Mouse (Mus musculus) hindbrain, embryonic 10.5 days (tissue): ENCODE measurements around the gene Ndufs7. TPM values are rescaled to one million over a fixed set of nuclear protein-coding genes. Genes with fewer than 3 reads are reported as not detected.

Source experiments
- DNase-seq: peaks from one replicate; pipeline ENCODE4 v3.0.0-alpha.2; 2017; ENCODE audit warnings: low spot score
- H3K27ac ChIP-seq: fragments of 300-500 bp; sonication (generic); 2 replicates; pipeline ENCODE4 v1.5.1; 2016; ENCODE audit warnings: mild to moderate bottlenecking, moderate library complexity
- H3K27me3 ChIP-seq: fragments of 300-500 bp; sonication (generic); 2 replicates; pipeline ENCODE4 v1.6.1; 2016; ENCODE audit warnings: mild to moderate bottlenecking; ENCODE audit not compliant: poor library complexity, insufficient read depth, severe bottlenecking
- H3K36me3 ChIP-seq: fragments of 300-500 bp; sonication (generic); 2 replicates; pipeline ENCODE4 v1.6.1; 2016; ENCODE audit warnings: mild to moderate bottlenecking, moderate library complexity
- H3K4me1 ChIP-seq: fragments of 300-500 bp; sonication (generic); replicated peaks from 2 replicates; pipeline ENCODE4 v1.6.1; 2016; ENCODE audit warnings: mild to moderate bottlenecking
- H3K4me3 ChIP-seq: fragments of 300-500 bp; sonication (generic); 2 replicates; pipeline ENCODE4 v1.5.1; 2016; ENCODE audit warnings: mild to moderate bottlenecking, moderate library complexity
- H3K9me3 ChIP-seq: fragments of 300-500 bp; sonication (generic); 2 replicates; pipeline ENCODE4 v1.6.1; 2016; ENCODE audit warnings: mild to moderate bottlenecking, moderate library complexity
- WGBS: fragments of 180-500 bp; shearing (Covaris S2); methylation state at CpG from one replicate; pipeline ENCODE4 v1.1.7; 2016; 5-methylcytosine and 5-hydroxymethylcytosine counted together
- polyA plus RNA-seq: library from polyadenylated mRNA; unstranded; fragments of >200 nt; fragmentation: Nextera tagmentation; extraction: Ambion mirVana; gene quantifications from 2 replicates; pipeline ENCODE4 v1.2.1, GENCODE M21; 2016

The Ndufs7 gene
- polyA plus RNA-seq, 1 experiment from 2014 or later = 313 TPM

DNA sequence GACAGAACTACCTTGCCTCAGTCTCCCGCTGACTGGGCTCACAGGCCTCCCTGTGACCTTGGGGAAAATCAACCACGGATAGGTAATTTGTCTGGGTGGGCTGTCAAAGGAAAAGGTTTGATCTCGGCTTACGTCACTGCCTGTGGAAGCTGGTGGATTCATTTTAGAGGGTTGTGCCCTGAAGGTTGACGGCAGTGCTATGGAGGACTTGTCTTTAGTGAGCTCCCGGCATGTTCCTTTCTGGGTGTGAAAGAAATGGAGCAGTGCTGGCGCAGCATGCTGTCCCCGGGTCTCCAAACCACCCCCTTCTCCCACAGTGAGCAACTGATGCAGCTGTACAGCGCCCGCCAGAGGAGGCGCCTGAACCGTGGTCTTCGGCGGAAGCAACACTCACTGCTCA is 44.4 kb downstream of the Ndufs7 start:
- Histone ChIP-seq H3K4me1 (peaks cover 59% of the 10 kb centered on the region), H3K4me3 (peak overlapping the region; percentile 88), H3K27ac (peak overlapping the region; percentile 99), H3K36me3 (peaks cover 35% of the 10 kb centered on the region), H3K9me3 (no peaks in the 10 kb centered on the region), H3K27me3 (peaks cover 18% of the 10 kb centered on the region)
- 34% methylated on average over 14 of the region's 14 CpGs for WGBS
- DNase-seq = no peak

- DNase-seq = no peak
- Histone ChIP-seq H3K4me1 (peaks cover 69% of the 10 kb centered on the region), H3K27me3 (peaks cover 28% of the 10 kb centered on the region), H3K4me3 (peak overlapping the region; percentile 88), H3K36me3 (peaks cover 25% of the 10 kb centered on the region), H3K27ac (no peak overlapping the region; the same call in 1 of the 2 replicates), H3K9me3 (no peaks in the 10 kb centered on the region)
- WGBS = 76% methylated on average over 4 of the region's 4 CpGs
Measured at GRCm38 (mm10) chr10:80294311-80294710, 45.4 kb downstream of the Ndufs7 start.

GRCm38 (mm10) chr10:80294788-80295303 is 45.9 kb downstream of the Ndufs7 start:
- peaks cover 21% of the 10 kb centered on the region for H3K36me3 ChIP-seq
- peak overlapping the region; percentile 35 for H3K27ac ChIP-seq
- H3K9me3 ChIP-seq = no peaks in the 10 kb centered on the region
- peaks cover 74% of the 10 kb centered on the region for H3K4me1 ChIP-seq
- 47% methylated on average over 7 of the region's 7 CpGs for whole genome bisulfite sequencing
- H3K27me3 ChIP-seq = peaks cover 34% of the 10 kb centered on the region
- DNase-seq = no peak
- peak overlapping the region; percentile 88; the same call in 1 of the 2 replicates for H3K4me3 ChIP-seq

- H3K9me3 ChIP-seq = no peaks in the 10 kb centered on the region
- peaks cover 84% of the 10 kb centered on the region for H3K4me1 ChIP-seq
- H3K36me3 ChIP-seq = peaks cover 21% of the 10 kb centered on the region
- DNase-seq = peak; percentile 87
- H3K27me3 ChIP-seq = peaks cover 43% of the 10 kb centered on the region
- H3K4me3 ChIP-seq = peak within 1 kb of the TSS; percentile 88
- 1% methylated on average over 26 of the region's 26 CpGs for whole genome bisulfite sequencing
- peak within 1 kb of the TSS; percentile 96 for H3K27ac ChIP-seq
Measured at GRCm38 (mm10) chr10:80295618-80296425, 46.9 kb downstream of the Ndufs7 start, which contains the start of gene Apc2. Gene Apc2 (plus strand): TSS chr10:80295977.

DNA sequence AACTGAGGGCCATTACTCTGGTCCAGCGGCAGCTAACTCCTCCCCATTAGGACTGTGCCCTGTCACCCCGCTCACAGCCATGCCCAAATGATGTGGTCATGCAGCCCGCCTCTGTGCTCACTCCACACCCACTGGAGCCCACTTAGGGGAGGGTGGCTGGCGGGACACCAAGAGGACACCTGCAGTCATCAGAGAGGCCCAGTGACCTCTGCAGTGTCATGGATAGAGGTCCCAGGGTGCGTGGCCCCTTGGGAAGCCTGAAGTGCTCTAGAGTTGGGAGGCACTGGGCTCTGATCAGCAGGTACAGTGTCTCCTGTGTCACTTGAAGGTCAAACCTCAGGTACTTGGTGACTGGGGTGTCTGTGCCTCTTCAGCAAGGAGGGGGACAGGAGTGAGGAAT is 47.9 kb downstream of the Ndufs7 start:
- WGBS = 82% methylated on average over 5 of the region's 5 CpGs
- Histone ChIP-seq H3K27ac (peak overlapping the region; percentile 96), H3K9me3 (no peaks in the 10 kb centered on the region), H3K4me3 (peak overlapping the region; percentile 88), H3K36me3 (peaks cover 21% of the 10 kb centered on the region), H3K4me1 (peaks cover 92% of the 10 kb centered on the region), H3K27me3 (peaks cover 53% of the 10 kb centered on the region)
- DNase-seq = no peak

DNA sequence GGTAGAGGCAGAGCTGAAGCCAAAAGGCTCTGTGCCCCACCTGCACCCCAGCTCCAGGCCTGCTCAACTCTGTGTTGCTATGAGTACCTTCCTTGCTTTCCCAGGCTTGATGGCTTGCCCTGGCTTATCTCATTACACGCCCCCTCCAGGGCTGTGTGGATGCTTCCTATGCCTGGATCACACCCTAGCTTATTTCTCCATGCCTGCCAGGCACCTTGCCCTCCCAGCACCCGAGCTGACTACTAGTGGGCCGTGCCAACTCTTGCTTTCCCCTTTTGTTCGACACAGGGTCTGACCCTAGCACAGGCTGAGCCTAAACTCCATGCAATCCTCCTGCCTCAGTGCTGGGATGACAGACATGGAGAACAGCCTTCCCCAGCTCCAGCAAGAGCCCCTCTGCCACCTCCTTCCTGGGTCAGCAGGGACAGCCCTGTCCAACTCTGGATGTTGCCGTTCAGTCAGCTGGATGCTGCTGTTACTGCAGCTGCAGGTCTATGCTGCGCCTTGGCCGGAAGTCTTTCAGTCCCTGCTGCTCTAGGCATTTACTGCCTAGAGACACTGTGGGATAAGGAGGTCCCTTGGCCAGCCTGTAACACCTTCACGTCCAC is 48.7 kb downstream of the Ndufs7 start:
- H3K27me3 ChIP-seq = peaks cover 61% of the 10 kb centered on the region
- 74% methylated on average over 8 of the region's 8 CpGs for WGBS

DNA sequence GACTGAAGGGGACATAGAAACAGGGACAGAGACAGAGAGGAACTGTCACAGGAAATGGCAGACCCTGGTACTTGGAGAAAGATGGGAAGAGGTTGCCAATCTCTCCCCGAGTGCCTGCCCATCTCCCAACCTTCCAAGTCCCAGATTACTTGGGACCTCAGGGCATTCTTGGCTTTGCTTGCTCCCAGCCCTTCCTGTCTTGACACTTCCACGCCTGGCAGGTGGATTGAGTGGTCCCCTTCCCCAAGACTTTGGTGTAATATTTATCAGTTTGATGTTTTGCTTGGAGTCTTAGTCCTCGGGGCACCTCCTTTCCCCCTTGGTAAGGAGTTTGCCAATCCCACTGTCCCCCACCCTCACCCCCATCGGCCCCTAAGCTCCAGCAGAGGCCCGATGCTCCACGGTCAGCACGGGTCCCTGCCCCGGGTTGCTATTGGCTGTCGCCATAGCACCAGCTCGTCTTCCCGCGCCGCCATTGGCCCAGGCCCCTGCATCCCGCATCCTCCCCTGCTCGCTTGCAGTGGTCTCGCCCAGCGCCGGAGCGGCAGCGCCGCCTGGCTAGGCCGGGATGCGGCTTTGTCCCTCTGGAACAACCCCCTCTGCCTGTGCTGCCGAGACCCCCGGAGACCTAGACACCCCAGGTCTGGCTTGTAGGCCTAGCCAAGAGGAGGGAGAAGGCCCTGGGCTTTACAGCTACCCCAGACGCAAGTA is 49.8 kb downstream of the Ndufs7 start:
- peak overlapping the region; percentile 96 for H3K27ac ChIP-seq
- WGBS = 4% methylated on average over 26 of the region's 26 CpGs
- H3K36me3 ChIP-seq = peaks cover 30% of the 10 kb centered on the region
- H3K9me3 ChIP-seq = no peaks in the 10 kb centered on the region
- peak; percentile 93 for DNase-seq
- peak overlapping the region; percentile 68 for H3K4me3 ChIP-seq
- peaks cover 93% of the 10 kb centered on the region for H3K4me1 ChIP-seq
- H3K27me3 ChIP-seq = peaks cover 66% of the 10 kb centered on the region

More for the DNA sequence above, 48.7 kb downstream of the Ndufs7 start:
- H3K27ac ChIP-seq = peak overlapping the region; percentile 96
- H3K4me3 ChIP-seq = peak overlapping the region; percentile 88; the same call in 1 of the 2 replicates
- H3K9me3 ChIP-seq = no peaks in the 10 kb centered on the region
- peaks cover 28% of the 10 kb centered on the region for H3K36me3 ChIP-seq
- peaks cover 96% of the 10 kb centered on the region for H3K4me1 ChIP-seq
- DNase-seq = no peak

DNA sequence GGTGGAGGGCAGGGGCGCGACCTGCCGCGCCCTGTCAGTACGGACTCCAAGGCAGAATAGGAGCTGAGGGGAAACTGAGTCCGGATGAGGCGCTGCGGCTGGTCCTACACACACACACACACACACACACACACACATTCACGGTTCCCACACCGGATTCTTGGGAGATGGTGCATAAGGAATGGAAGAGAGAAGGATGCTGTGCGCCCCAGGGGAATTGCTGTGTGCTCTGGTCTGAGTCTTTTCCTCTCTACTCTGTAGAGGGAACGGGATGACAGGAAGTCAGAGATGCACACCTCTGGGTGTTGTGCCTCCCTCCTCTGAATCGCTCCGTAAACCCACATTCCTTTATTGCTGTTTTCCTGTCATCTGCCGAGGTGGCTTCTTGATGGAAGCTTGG is 50.4 kb downstream of the Ndufs7 start:
- H3K27me3 ChIP-seq = peaks cover 71% of the 10 kb centered on the region
- no peaks in the 10 kb centered on the region for H3K9me3 ChIP-seq
- H3K4me1 ChIP-seq = peaks cover 88% of the 10 kb centered on the region
- no peak for DNase-seq
- WGBS = 6% methylated on average over 15 of the region's 15 CpGs
- peak overlapping the region; percentile 96 for H3K27ac ChIP-seq
- H3K36me3 ChIP-seq = peaks cover 28% of the 10 kb centered on the region
- peak overlapping the region; percentile 68 for H3K4me3 ChIP-seq

GRCm38 (mm10) chr10:80299824-80300223 is 50.9 kb downstream of the Ndufs7 start:
- Histone ChIP-seq H3K27me3 (peaks cover 76% of the 10 kb centered on the region), H3K27ac (peak overlapping the region; percentile 96), H3K4me1 (peaks cover 87% of the 10 kb centered on the region), H3K9me3 (no peaks in the 10 kb centered on the region), H3K36me3 (peaks cover 28% of the 10 kb centered on the region), H3K4me3 (peak overlapping the region; percentile 68)
- WGBS = 44% methylated on average over 10 of the region's 10 CpGs
- DNase-seq = no peak

GRCm38 (mm10) chr10:80300672-80301181 is 51.8 kb downstream of the Ndufs7 start:
- peaks cover 33% of the 10 kb centered on the region for H3K36me3 ChIP-seq
- H3K9me3 ChIP-seq = no peaks in the 10 kb centered on the region
- 11% methylated on average over 11 of the region's 11 CpGs for WGBS
- peak overlapping the region; percentile 96 for H3K27ac ChIP-seq
- DNase-seq = peak; percentile 69
- peaks cover 84% of the 10 kb centered on the region for H3K27me3 ChIP-seq
- H3K4me3 ChIP-seq = peak overlapping the region; percentile 68
- peaks cover 81% of the 10 kb centered on the region for H3K4me1 ChIP-seq

DNA sequence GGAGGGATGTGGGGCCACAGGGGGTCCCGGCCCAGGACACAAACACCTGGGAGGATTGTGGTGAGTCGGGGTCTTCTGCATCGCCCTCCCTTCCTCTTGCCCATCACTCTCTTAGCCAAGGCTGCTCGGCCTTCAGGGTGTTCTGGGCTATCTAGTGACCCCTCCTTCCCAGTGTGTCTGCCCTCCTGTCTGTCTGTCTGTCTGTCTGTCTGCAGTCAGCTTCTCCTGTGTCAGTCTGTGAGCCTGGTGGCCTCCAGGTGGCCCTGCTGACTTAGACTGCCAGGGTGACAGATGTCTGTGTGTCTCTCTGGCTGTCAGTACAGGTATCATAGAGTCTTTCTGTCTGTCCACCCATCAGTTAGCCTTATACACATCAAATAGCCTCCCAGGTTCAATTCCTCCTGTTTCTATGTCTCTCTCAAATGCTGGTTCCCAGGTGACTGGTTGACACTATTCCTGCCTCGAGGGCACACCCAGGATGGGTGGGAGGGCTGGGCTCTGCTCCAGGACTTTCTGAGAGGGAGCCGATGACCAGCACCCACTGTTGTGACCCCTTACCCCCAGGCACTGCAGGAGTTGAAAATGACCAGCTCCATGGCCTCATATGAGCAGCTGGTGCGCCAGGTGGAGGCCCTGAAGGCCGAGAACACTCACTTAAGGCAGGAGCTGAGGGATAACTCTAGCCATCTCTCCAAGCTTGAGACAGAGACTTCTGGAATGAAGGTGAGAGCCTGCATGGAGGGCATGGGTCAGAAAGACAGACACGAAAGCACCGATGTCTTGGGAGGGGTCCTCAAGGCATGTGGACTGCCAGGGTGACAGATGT is 52.5 kb downstream of the Ndufs7 start:
- H3K4me1 ChIP-seq = peaks cover 74% of the 10 kb centered on the region
- no peak for DNase-seq
- H3K4me3 ChIP-seq = peak overlapping the region; percentile 68
- no peaks in the 10 kb centered on the region for H3K9me3 ChIP-seq
- WGBS = 72% methylated on average over 10 of the region's 10 CpGs
- peaks cover 92% of the 10 kb centered on the region for H3K27me3 ChIP-seq
- H3K36me3 ChIP-seq = peaks cover 41% of the 10 kb centered on the region
- H3K27ac ChIP-seq = peak overlapping the region; percentile 96

GRCm38 (mm10) chr10:80302082-80302355 is 53.1 kb downstream of the Ndufs7 start:
- Histone ChIP-seq H3K27me3 (peaks cover 92% of the 10 kb centered on the region), H3K9me3 (no peaks in the 10 kb centered on the region), H3K27ac (peak overlapping the region; percentile 96), H3K4me3 (peak overlapping the region; percentile 68), H3K4me1 (peaks cover 68% of the 10 kb centered on the region), H3K36me3 (peaks cover 46% of the 10 kb centered on the region)
- DNase-seq = no peak
- 51% methylated on average over 5 of the region's 5 CpGs for WGBS
